In the genomic region with DNA sequence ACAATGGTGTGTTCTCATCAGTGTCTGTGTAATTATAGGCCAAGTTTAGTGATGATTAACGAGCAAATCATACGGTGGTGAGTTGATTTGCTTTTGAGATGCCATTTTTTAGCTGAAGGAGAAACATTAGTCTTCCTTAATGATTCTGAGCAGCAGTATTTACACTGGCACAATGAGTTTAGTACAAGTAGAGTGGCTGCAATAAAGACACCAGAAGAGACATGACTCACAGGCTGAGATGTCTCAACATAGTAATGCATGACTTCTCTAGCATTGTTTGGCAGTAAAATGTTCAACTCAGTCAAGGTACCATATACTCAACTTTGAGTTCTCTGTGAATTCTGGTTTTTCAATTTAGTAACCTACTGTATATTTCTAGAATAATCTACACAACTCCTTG, we compare ENCODE assay signal across 16 mouse cellular contexts.
"Had no signal": no experiment of that assay in that cellular context is flagged by ENCODE, and none has a peak within 500 bp of the region (broad histone marks: within the 10 kb centered on the region; RNA-seq: fewer than 3 reads in every experiment).

No protein-coding gene starts in this region.

- ATAC-seq: hindbrain, embryonic 16.5 days; inflammation-experienced regulatory T-cells, adult 6 months; intestine, embryonic 15.5 days; intestine, postnatal 0 days had no signal

- DNase-seq: gastrocnemius, postnatal 14 days; gastrocnemius, postnatal 36 days; heart, adult 11 months; heart, adult 2 months; heart, postnatal 4 days; kidney, adult 18-20 months; kidney, adult 8-10 months; kidney, postnatal 10 days; kidney, postnatal 25 days; kidney, postnatal 4 days; liver; liver, embryonic 13.5 days had no signal
